Mouse (Mus musculus) urinary bladder, adult 18-20 months (tissue): ENCODE data around the gene Tmem235.

ENCODE experiments used
- DNase-seq, 2 experiments: peaks; one replicate each; pipeline ENCODE4 v3.0.0; 2022; ENCODE audit warnings: low spot score in 2 of 2, mixed read lengths in 2 of 2

Tmem235 gene

GRCm38 (mm10) chr11:117864805-117865204 is 4.3 kb downstream of the Tmem235 start:
- DNase-seq, result no peak

- no peak for DNase-seq
These were observed 5.4 kb downstream of the Tmem235 start for GRCm38 (mm10) chr11:117865988-117866387.

DNA sequence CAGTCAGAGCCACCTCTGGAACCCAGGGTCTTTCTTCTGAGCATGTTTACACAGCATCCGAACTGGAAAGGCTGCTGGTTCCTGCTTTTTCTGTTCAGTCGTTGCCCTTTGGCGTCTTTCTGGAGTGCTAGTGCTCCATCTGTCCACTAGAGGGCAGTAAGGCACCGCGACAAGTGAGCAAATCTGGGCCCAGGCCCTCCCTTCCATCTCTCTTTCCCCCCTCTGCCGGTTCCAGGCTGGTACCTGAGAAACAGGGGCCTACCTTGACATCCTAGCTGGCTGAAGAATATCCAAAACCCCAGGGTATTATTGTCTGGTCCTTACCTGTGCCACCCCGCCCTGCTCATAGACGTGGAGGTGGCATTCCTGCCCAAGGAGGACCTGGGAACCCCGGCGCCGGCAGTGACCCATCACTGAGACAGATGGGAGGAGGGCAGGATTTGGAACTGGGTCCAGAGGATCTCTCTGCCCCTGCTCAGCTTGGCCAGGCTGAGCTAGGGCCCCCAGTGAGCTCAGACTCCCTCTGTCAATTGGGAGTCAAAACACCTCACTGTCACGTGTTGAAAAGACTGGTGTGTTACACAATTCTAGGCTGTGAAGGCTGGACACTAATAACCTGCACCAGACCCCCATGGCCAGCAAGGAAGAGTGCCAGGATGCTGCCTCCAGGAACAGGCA is 10.3 kb downstream of the Tmem235 start:
- peak; percentile 35 to 57 for DNase-seq

DNA sequence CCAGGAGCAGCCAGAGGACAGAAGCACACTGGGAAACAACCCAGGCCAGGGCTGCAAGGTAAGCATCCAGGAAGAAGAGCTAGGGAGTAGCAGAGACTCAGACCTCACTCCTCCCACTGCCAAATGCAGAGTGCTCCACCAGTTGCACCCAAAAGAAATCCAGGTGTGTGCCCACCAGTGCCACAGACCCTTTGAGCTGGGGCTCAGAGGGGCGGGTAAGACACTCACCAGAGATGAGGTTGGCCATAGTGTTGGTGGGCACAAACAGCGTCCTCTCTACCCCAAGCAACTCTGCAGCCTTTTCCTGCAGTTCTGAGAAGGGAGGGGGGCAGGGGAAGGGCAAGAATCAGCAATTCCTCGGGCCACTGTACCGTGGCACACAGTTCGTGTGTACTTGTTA is 10.8 kb downstream of the Tmem235 start:
- DNase-seq, result no peak

GRCm38 (mm10) chr11:117871911-117872584 is 11.5 kb downstream of the Tmem235 start:
- no peak for DNase-seq

DNA sequence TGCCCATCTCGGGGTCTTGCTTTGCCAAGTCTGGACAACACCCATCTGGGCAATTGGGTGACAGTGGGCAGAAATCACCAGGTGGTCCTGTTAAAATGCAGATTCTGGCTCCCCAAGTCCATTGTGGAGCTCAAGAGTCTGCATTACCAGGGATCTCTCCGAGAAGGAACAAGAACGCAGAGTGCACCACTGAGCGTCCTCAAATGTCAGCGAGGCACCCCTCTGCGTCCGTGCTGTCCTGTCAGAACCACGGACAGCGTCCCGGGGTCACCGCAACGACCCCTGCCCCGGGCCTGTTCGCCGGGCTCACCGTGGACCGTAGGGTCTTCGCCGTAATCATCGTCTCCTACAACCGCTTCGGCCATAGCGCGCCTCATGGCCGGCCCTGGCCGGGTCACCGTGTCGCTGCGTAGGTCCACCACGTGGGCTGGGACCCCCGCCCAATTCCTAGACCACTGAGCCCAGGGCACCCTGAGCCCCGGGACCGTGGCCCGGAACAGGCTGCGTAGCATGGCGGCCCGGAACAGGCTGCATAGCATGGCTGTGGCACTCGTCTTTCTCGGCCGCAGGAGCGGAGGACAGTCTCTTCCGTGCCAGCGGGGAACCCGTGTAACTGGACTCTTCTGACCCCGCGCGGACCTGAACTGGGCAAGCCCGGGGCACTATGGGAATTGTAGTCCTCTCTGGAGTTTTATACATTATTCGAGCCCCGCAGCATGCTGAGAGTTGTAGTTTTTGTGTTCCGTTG is 12.5 kb downstream of the Tmem235 start, which contains the start of gene Tha1:
TSS of gene Tha1 (minus strand) at position 621 of the 748 bp plus-strand sequence.
- peak; percentile 66 to 80 for DNase-seq

DNA sequence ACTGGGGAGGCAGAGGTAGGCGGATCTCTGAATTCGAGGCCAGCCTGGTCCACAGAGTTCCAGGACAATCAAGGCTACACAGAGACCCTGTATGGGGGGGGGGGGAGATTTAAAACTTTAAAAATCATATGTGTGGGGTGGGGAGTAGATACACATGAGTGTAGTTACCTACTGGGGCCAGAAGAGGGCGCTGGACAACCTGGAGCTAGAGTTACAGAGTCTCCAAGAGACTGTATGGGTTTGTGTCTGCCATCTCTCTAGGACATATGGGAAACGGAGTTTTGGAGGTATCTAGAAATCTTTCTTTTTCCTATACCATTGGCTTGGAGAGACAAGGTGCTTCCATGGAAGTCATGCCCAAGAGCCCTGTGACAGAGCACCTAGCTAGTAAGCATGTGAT is 13.9 kb downstream of the Tmem235 start:
- no peak for DNase-seq

DNA sequence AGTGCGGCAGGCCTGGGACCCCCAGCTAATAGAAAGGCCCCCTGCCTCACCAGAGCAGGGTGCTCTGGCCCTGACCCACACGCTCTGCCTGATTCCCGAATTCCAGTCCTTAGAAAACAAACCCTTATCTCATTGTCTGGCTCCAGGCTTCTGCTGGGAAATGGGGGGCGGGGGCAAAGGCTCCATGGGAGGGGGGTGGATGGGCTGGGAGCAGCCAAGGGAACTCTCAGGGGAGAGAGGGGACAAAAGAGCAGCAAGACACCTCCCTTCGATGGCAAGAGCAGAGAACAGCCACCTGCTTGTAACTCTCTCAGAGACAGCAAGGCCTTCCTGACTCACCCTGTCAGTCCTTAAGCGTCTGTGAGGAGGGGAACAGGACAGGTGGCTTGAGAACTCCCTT is 15.1 kb downstream of the Tmem235 start:
- no peak for DNase-seq

DNA sequence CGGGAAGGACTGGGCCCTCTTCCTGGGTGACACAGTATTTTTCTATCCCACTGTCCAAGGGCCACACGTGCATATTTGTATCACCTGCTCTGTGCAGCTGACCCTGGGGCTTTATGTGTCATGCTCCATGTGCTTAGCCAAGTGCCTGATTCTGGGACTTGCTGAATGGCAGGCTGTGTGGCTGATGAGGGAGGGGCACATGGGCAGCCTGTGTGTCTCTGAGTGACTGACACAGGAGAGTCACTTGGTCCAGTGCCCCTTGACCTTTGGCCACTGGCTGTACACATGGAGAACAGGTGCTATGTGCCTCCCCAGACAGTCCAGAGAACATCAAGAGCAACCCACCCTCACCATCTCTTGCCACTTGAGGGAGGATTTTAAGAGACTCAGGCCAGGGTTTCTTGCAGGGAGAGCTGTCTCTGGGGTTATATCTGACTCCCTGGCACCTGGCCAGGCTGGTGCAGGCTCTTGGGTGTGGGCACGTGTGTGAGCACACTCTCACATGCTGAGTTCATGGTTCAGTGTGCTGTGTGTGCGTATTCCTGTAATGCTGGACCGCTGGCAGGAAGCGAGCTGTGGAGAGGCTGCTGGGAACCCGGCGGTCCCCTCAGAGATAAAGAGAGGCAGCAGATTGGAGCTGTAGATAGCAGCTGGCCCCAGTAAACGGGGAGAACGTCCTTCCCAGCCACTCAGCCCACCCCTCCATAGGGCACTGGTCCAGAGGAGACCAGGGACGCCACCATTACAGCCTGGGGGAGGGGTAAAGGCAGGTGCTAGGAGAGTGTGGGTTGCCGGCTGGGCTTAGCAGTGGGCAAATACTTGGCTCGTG is 17.6 kb downstream of the Tmem235 start:
- no peak for DNase-seq

- DNase-seq, result no peak
These were observed 18.3 kb downstream of the Tmem235 start for GRCm38 (mm10) chr11:117878892-117879291.

- no peak for DNase-seq
These were observed 19.1 kb downstream of the Tmem235 start for GRCm38 (mm10) chr11:117879676-117880075.

DNA sequence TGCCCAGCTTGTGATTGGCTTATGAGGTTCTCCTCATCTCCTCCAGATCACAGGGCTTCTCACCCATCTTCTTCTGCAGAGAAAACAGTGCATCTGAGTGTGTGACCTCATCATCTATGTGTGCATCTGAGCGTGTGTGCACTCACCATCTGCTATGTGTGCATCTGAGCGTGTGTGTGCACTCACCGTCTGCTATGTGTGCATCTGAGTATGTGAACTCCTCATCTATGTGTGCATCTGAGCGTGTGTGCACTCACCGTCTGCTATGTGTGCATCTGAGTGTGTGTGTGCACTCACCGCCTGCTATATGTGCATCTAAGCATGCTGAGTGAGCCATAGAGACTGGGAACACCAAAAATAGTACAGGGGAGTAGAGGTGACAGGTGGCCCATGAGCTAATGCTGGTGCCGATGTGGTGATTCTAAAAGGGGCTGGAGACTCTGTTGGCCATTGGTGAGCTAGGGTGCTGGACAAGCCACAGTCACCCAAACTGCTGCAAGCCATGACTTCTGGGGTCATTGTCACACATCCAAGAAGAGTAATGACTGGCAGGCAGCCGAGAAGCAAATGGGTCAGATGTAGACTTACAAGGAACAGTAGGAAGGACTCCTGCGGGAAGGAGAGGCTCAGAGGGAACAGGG is 19.9 kb downstream of the Tmem235 start:
- DNase-seq, result no peak

- no peak for DNase-seq
These were observed 20.4 kb downstream of the Tmem235 start for GRCm38 (mm10) chr11:117880977-117881358.

- peak; percentile 43 to 52 for DNase-seq
These were observed 21.2 kb downstream of the Tmem235 start for GRCm38 (mm10) chr11:117881787-117882186.

DNA sequence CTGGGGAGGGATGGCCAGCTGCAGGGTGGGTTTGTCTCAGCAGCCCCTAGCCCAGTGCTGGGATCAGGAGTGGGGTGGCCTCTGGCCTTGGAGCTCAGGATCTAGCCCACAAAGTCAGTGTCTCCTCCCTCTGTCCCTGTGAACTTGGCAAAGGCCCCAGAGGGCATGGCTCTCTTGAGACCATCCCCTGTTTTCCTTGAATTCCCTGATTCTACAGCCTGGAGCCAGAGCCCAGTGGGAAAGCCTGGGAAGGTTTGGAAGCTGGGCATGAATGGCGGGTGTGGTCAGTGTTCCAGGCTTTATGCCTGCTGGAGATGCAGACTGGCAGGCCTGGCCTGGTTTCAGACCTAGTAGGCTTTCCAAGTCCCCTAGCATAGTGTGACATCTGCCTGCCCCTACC is 21.7 kb downstream of the Tmem235 start:
- DNase-seq, result no peak

DNA sequence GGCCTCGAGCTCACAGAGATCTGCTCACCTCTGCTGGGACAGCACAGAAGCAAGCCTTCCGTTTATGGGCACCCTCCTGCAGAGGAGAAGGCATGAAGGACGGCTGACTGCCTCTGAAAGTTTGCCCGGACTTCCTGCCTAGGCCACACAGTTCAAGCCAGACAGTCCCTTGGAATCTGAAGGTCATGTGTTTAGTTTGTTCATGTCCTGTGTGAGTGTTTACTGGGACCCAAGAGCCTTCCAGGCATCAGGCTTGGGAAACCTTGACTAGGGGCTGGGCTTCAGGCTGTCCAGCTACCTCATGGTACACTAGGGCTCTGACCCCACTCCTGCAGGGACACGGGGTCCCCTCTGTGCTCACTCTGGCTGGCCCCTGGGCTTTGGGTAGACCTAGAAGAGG is 25.4 kb downstream of the Tmem235 start:
- no peak for DNase-seq

DNA sequence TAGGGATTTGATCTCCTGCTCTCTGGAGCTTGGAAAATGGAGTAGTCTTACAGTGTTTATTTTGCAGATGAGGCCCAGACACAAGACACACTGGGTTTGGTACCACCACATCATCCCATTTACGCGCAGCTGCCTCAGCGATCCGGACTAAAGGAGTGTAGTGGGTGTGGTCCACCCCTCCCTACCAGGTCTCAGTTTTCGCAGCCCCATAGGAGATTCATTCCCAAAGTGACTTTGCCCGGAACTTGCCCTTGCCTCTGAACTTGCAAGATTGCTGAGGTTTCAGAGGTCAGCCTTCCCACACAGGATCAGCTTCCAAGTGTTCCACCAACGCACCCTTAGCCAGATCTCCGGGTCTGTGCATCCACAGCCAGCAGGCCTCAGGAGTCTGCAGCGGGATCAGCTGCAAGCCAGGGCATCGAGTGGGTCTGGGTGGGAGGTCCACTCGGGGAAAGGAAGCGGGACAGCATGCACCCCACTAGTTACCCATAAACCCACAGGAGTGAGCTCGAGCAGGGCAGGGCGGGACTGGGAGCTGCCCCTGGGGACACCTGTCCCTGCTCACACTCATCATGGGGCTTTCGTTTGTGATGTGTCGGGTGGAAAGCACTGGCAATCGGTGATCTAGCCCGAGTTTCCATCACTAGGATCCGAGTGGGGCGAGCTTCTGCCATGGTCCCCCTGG is 27.8 kb downstream of the Tmem235 start:
- DNase-seq, result no peak

- DNase-seq, result no peak
These were observed 28.6 kb downstream of the Tmem235 start for GRCm38 (mm10) chr11:117888853-117889822.

DNA sequence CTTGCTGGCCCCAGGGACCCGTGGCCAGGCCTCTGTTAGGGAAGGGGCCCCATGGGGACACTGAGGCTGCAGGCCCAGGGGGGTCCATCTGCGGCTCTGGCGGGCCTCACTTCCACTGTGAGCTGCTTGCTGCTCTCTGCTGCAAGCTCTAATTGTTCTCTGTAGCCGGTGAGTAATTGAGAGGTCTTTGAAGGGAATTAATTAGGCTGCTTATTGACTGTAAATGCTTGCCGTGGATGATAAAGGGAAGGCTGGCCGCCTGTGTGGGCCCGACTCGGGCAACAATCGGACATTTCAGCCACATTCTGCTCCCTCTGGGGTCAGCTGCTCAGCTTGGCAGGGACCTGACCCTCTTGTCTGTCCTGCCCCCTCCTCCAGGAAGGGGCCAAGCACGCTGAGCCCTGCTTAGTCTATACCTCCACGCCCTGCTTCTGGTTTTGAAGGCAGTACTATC is 29.4 kb downstream of the Tmem235 start:
- DNase-seq, result no peak
